Mouse (Mus musculus): ENCODE data around the gene Icam1. TPM values are rescaled to one million over a fixed set of nuclear protein-coding genes. Genes with fewer than 3 reads are reported as not detected.

The Icam1 gene
- total RNA-seq (2014; rRNA removed) (3.2 and 3.7 TPM in 2 replicates), polyA plus RNA-seq (2015; fragmentation: Nextera tagmentation; extraction: Ambion mirVana) (3.1 and 3.6 TPM in 2 replicates)

DNA sequence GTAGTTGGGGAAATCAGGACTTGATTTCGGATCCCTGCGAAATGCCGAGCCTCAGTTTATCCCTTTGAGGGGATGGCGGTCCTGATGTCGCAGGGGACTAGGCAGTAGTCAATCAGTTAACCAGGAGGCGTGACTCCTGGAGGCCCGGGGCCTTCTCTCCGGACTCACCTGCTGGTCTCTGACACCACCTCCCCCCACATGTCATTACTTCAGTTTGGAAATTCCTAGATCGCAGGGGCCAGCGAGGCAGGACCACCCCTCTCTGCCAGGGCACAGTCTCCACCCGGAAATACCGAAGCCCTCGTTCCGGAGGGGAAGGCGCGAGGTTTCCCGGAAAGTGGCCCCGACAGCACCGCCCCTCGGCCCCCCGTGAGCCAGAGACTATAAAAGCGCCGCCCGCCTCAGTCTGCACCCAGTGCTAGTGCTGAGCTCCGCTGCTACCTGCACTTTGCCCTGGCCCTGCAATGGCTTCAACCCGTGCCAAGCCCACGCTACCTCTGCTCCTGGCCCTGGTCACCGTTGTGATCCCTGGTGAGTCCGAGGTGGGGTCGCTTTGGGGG, at the start of gene Icam1:
Gene Icam1, plus strand, starts transcription at position 415 of the 560 bp plus-strand sequence.
- Histone ChIP-seq H3K27me3 (ENCODE audit: insufficient read depth, low read length) (peaks cover 27% of the 10 kb centered on the region), H3K4me2 (ENCODE audit: low read depth) (peak within 1 kb of the TSS; percentile 31), H3K4me1 (ENCODE audit: insufficient read depth) (no peaks in the 10 kb centered on the region), H3K27ac (ENCODE audit: low read depth, low read length) (no peak within 1 kb of the TSS), H3K4me3 (ENCODE audit: low read depth, low read length) (no peak within 1 kb of the TSS; the same call in 1 of the 2 replicates), H3K9me3 (ENCODE audit: low read length) (no peaks in the 10 kb centered on the region), H3K9ac (no peak within 1 kb of the TSS), H3K36me3 (ENCODE audit: insufficient read depth) (no peaks in the 10 kb centered on the region)
- TF ChIP-seq CTCF (IDR thresholded peaks at IDR 0.05; ENCODE audit: low read depth): no peak
- under 1% methylated on average over 28 of the region's 30 CpGs for WGBS
- ATAC-seq (no peak), DNase-seq (no peak)

DNA sequence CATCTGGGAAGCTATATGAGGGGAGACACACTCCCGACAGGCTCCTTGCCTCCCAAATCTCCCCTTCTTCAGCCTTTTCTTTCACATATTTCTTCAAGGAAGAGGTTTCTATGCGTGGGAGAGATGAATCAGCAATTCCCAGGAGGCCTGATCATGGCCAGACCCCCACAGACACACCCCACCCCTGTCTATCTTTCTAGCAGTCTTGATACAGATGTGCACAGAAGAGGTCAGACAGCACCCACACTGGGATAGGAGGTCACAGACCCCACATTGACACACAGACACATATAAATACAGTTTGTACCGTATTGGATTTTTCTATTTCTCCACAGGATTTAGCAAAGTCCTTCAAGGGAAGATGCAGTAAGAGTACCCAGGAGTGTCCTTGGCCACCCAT, 49.8 kb upstream of the Icam1 start:
- H3K4me1 ChIP-seq (ENCODE audit: insufficient read depth): no peaks in the 10 kb centered on the region
- H3K27me3 ChIP-seq (ENCODE audit: insufficient read depth, low read length): no peaks in the 10 kb centered on the region
- TF ChIP-seq CTCF (IDR thresholded peaks at IDR 0.05; ENCODE audit: low read depth): no peak
- no peak for ATAC-seq
- no peak overlapping the region for H3K9ac ChIP-seq
- H3K36me3 ChIP-seq (ENCODE audit: insufficient read depth): peaks cover 5% of the 10 kb centered on the region; the same call in 1 of the 2 replicates
- no peak overlapping the region for H3K4me3 ChIP-seq (ENCODE audit: low read depth, low read length)
- H3K9me3 ChIP-seq (ENCODE audit: low read length): no peaks in the 10 kb centered on the region
- H3K4me2 ChIP-seq (ENCODE audit: low read depth): no peak overlapping the region
- no peak for DNase-seq
- H3K27ac ChIP-seq (ENCODE audit: low read depth, low read length): no peak overlapping the region
- 85% methylated on average over 3 of the region's 3 CpGs for WGBS

DNA sequence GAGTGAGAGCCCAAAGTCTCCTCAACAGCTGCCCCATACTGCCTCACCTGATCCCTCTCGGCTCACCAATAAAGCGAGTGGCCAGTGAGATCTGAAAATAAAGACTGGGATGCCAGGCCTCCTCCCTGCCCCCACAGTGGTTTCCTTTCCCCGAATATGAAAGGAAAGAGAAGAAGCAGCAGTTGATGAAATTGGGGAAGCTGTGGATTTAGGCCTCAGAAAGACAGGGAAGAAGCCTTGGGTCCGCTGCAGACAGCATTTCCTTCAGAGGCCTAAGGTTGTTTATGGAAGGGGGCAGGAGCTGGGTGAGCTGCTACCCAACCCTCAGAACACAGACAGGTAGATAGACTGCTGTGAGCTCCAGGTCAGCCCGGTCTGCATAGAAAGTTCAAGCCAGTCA, 49.0 kb upstream of the Icam1 start:
- no peak overlapping the region for H3K9ac ChIP-seq
- no peak overlapping the region for H3K4me2 ChIP-seq (ENCODE audit: low read depth)
- TF ChIP-seq CTCF (IDR thresholded peaks at IDR 0.05; ENCODE audit: low read depth): no peak
- no peak overlapping the region for H3K27ac ChIP-seq (ENCODE audit: low read depth, low read length)
- no peaks in the 10 kb centered on the region for H3K9me3 ChIP-seq (ENCODE audit: low read length)
- 84% methylated on average over 5 of the region's 5 CpGs for WGBS
- no peaks in the 10 kb centered on the region for H3K4me1 ChIP-seq (ENCODE audit: insufficient read depth)
- H3K4me3 ChIP-seq (ENCODE audit: low read depth, low read length): no peak overlapping the region
- ATAC-seq: no peak
- DNase-seq: no peak
- H3K27me3 ChIP-seq (ENCODE audit: insufficient read depth, low read length): no peaks in the 10 kb centered on the region
- peaks cover 5% of the 10 kb centered on the region; the same call in 1 of the 2 replicates for H3K36me3 ChIP-seq (ENCODE audit: insufficient read depth)

- TF ChIP-seq CTCF (IDR thresholded peaks at IDR 0.05; ENCODE audit: low read depth): no peak
- Histone ChIP-seq H3K27me3 (ENCODE audit: insufficient read depth, low read length) (no peaks in the 10 kb centered on the region), H3K4me1 (ENCODE audit: insufficient read depth) (0 out of 2 replicates have a peak, but pooled peaks cover 8% of the 10 kb centered on the region), H3K9ac (no peak overlapping the region), H3K4me3 (ENCODE audit: low read depth, low read length) (no peak overlapping the region), H3K4me2 (ENCODE audit: low read depth) (0 out of 2 replicates have a peak overlapping the region, but pooled peaks have one; percentile 2), H3K9me3 (ENCODE audit: low read length) (no peaks in the 10 kb centered on the region), H3K36me3 (ENCODE audit: insufficient read depth) (peaks cover 5% of the 10 kb centered on the region; the same call in 1 of the 2 replicates), H3K27ac (ENCODE audit: low read depth, low read length) (peak overlapping the region; percentile 9; the same call in 1 of the 2 replicates)
- no peak for DNase-seq
- no peak for ATAC-seq
- WGBS: 82% methylated on average over 7 of the region's 7 CpGs
These were observed 44.0 kb upstream of the Icam1 start for GRCm38 (mm10) chr9:20971751-20972140.

DNA sequence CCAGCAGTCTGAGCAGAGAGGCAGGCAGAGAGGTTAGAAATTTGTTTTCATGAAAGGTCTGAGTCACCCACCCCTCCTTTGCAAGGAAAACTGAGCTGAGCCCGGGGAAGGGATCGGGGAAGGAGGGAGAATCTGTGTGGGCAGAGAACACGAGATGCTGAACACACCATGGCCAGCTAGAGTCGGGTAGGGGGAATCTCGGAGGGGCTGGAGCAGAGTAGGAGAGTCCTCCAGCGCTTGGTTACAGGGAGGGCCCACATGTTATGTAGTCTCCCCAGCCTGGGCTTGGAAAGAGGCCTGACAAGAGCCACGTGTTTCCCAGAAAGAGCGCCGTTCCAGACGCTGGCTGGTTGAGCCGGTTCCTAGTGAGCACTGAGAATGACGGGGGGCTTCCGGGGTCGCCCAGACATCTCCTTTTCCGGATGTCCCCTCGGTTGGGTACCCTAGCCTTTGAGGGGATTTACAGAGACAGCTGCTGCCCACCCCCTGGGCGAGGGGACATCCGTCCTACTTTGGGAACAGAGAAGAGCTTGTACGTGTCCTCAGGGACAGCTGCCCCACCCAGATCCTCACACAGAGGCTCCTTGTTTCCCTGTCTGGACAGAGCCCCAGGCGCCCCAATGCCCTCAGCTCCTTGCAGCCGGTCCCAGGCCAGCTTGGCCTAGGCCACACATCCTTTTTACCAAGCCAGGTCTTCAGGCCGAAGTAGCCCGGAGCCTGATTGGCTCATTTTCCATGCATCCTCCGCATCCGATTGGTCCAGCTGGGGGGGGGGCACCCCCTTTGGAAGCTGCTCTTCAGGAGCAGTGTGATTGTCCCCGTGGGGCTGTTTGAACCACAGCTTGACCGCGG, 43.4 kb upstream of the Icam1 start:
- Histone ChIP-seq H3K4me3 (ENCODE audit: low read depth, low read length) (no peak overlapping the region), H3K36me3 (ENCODE audit: insufficient read depth) (peaks cover 5% of the 10 kb centered on the region; the same call in 1 of the 2 replicates), H3K27ac (ENCODE audit: low read depth, low read length) (no peak overlapping the region; the same call in 1 of the 2 replicates), H3K4me1 (ENCODE audit: insufficient read depth) (0 out of 2 replicates have a peak, but pooled peaks cover 10% of the 10 kb centered on the region), H3K9ac (no peak overlapping the region), H3K27me3 (ENCODE audit: insufficient read depth, low read length) (no peaks in the 10 kb centered on the region), H3K9me3 (ENCODE audit: low read length) (no peaks in the 10 kb centered on the region), H3K4me2 (ENCODE audit: low read depth) (peak overlapping the region; percentile 2; the same call in 1 of the 2 replicates)
- no peak for TF ChIP-seq CTCF (IDR thresholded peaks at IDR 0.05; ENCODE audit: low read depth)
- ATAC-seq: peak; percentile 60
- WGBS: 35% methylated on average over 28 of the region's 28 CpGs
- DNase-seq: peak; percentile 49

GRCm38 (mm10) chr9:20973001-20973681, 42.6 kb upstream of the Icam1 start:
- Histone ChIP-seq H3K9ac (no peak overlapping the region), H3K4me1 (ENCODE audit: insufficient read depth) (0 out of 2 replicates have a peak, but pooled peaks cover 10% of the 10 kb centered on the region), H3K27ac (ENCODE audit: low read depth, low read length) (no peak overlapping the region), H3K36me3 (ENCODE audit: insufficient read depth) (no peaks in the 10 kb centered on the region), H3K9me3 (ENCODE audit: low read length) (no peaks in the 10 kb centered on the region), H3K4me2 (ENCODE audit: low read depth) (no peak overlapping the region), H3K27me3 (ENCODE audit: insufficient read depth, low read length) (no peaks in the 10 kb centered on the region), H3K4me3 (ENCODE audit: low read depth, low read length) (no peak overlapping the region)
- no peak for DNase-seq
- TF ChIP-seq CTCF (IDR thresholded peaks at IDR 0.05; ENCODE audit: low read depth): no peak
- WGBS: 93% methylated on average over 4 of the region's 4 CpGs
- ATAC-seq: no peak
